Mouse (Mus musculus) stomach, postnatal 0 days (tissue): ENCODE data around the gene Nccrp1.

ENCODE experiments used
- CTCF ChIP-seq: IDR thresholded peaks from 2 replicates; pipeline ENCODE4 v1.5.1; 2016; ENCODE audit warnings: antibody characterized with exemption, low read depth, mild to moderate bottlenecking, moderate library complexity
- EP300 ChIP-seq: optimal IDR thresholded peaks from 2 replicates; pipeline ENCODE3; 2016; ENCODE audit warnings: antibody characterized with exemption

DNA sequence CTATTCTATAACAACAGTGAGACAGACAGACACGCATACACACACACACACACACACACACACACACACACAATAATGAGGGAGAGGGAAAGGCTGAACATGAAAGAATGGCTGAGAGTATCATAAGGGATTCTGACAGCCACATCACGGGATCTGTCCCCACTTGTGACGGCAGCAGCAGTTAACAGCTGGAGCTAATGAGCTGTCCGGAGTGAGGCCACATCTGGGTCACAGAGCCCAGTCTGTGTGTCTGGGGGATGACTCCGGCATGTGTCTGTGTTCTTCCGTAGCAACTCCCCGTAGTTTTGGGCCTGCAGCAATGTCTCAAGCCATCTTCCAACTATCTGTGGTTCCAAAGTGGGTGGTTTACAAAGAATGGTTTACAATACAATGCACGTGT, 15.0 kb downstream of the Nccrp1 start:
- TF ChIP-seq CTCF (no peak), EP300 (no peak)
